Mouse (Mus musculus) midbrain, embryonic 16.5 days (tissue): ENCODE results near the gene Tmem230. TPM values are rescaled to one million over a fixed set of nuclear protein-coding genes. Genes with fewer than 3 reads are reported as not detected.

ENCODE experiments used
- ATAC-seq: fragments of 200-750 bp; cut with Nextera tagmentation; 2 replicates; pipeline ENCODE4 v1.8.0; 2017; ENCODE audit warnings: moderate TSS enrichment
- H3K27ac ChIP-seq: fragments of 300-500 bp; sonication (generic); 2 replicates; pipeline ENCODE4 v1.5.1; 2014; ENCODE audit warnings: mild to moderate bottlenecking, low read length, mixed read lengths
- H3K27me3 ChIP-seq: fragments of 300-500 bp; sonication (generic); 2 replicates; pipeline ENCODE4 v1.6.1; 2014; ENCODE audit warnings: low read depth, low read length, mixed read lengths; ENCODE audit not compliant: control insufficient read depth, insufficient read depth
- H3K36me3 ChIP-seq: fragments of 300-500 bp; sonication (generic); 2 replicates; pipeline ENCODE4 v1.6.1; 2014; ENCODE audit warnings: mild to moderate bottlenecking, low read length, moderate library complexity, mixed read lengths; ENCODE audit not compliant: control insufficient read depth, insufficient read depth
- H3K4me1 ChIP-seq: fragments of 300-500 bp; sonication (generic); 2 replicates; pipeline ENCODE4 v1.6.1; 2014; ENCODE audit warnings: mild to moderate bottlenecking, low read length, mixed read lengths; ENCODE audit not compliant: control insufficient read depth, insufficient read depth
- H3K4me2 ChIP-seq: fragments of 300-500 bp; sonication (generic); 2 replicates; pipeline ENCODE4 v1.6.1; 2014; ENCODE audit warnings: mild to moderate bottlenecking, low read length, mixed read lengths
- H3K4me3 ChIP-seq: fragments of 300-500 bp; sonication (generic); 2 replicates; pipeline ENCODE4 v1.5.1; 2014; ENCODE audit warnings: low read depth, mild to moderate bottlenecking, low read length, moderate library complexity, mixed read lengths
- H3K9ac ChIP-seq: fragments of 300-500 bp; sonication (generic); 2 replicates; pipeline ENCODE4 v1.6.1; 2014; ENCODE audit warnings: low read depth, low read length, mixed read lengths
- H3K9me3 ChIP-seq: fragments of 300-500 bp; sonication (generic); replicated peaks from 2 replicates; pipeline ENCODE4 v1.6.1; 2014; ENCODE audit warnings: mild to moderate bottlenecking, low read length, mixed read lengths; ENCODE audit not compliant: control insufficient read depth, poor library complexity, severe bottlenecking
- WGBS: fragments of 180-500 bp; shearing (Covaris S2); extraction: QIAGEN DNeasy Blood & Tissue Kit; methylation state at CpG from one replicate; pipeline ENCODE4 v1.1.7; 2014; 5-methylcytosine and 5-hydroxymethylcytosine counted together
- polyA plus RNA-seq: library from polyadenylated mRNA; unstranded; fragments of >200 nt; fragmentation: Nextera tagmentation; extraction: Ambion mirVana; gene quantifications from 2 replicates; pipeline ENCODE4 v1.2.1, GENCODE M21; 2015

The Tmem230 gene
- polyA plus RNA-seq, 1 experiment from 2014 or later = 46.6 TPM

GRCm38 (mm10) chr2:132211995-132212656, 35.5 kb downstream of the Tmem230 start:
- H3K36me3 ChIP-seq = no peaks in the 10 kb centered on the region
- H3K9me3 ChIP-seq = no peaks in the 10 kb centered on the region
- no peak overlapping the region for H3K4me3 ChIP-seq
- ATAC-seq = no peak
- no peaks in the 10 kb centered on the region for H3K27me3 ChIP-seq
- H3K27ac ChIP-seq = no peak overlapping the region
- H3K9ac ChIP-seq = no peak overlapping the region
- no peaks in the 10 kb centered on the region for H3K4me1 ChIP-seq
- WGBS = 89% methylated on average over 5 of the region's 5 CpGs
- no peak overlapping the region for H3K4me2 ChIP-seq

DNA sequence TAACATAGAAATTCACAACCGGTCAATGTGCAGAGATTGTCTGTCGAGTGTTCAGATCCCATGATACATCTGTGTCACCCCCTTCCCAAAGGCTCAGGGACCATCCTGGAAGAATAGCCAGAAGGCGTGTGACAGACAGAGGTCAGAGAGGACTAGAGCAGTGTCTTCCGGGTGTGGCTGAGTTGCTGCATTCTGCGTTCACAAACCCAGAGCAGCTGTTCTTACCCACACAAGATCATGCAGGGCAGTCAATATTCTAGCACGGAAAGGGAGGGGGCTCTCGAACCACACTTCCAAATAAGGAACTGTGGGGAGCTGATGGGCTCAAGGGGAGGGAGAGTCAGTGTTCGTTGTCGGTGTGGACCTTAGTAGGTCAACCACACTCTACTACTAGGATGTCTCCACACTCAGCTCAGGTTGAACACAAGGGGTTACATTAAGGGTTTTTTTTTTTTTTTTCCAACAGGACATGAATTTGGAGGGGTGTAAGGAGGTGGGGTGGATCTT, 36.7 kb downstream of the Tmem230 start:
- ATAC-seq = no peak
- Histone ChIP-seq H3K9me3 (no peaks in the 10 kb centered on the region), H3K4me3 (no peak overlapping the region), H3K27me3 (no peaks in the 10 kb centered on the region), H3K9ac (no peak overlapping the region), H3K4me1 (no peaks in the 10 kb centered on the region), H3K4me2 (no peak overlapping the region), H3K27ac (no peak overlapping the region), H3K36me3 (no peaks in the 10 kb centered on the region)
- 85% methylated on average over 9 of the region's 9 CpGs for WGBS

GRCm38 (mm10) chr2:132208246-132208881, 39.2 kb downstream of the Tmem230 start:
- Histone ChIP-seq H3K4me1 (no peaks in the 10 kb centered on the region), H3K4me3 (no peak overlapping the region), H3K9ac (no peak overlapping the region), H3K27me3 (no peaks in the 10 kb centered on the region), H3K36me3 (no peaks in the 10 kb centered on the region), H3K27ac (no peak overlapping the region), H3K4me2 (no peak overlapping the region), H3K9me3 (no peaks in the 10 kb centered on the region)
- no peak for ATAC-seq
- WGBS = 85% methylated on average over 7 of the region's 8 CpGs

DNA sequence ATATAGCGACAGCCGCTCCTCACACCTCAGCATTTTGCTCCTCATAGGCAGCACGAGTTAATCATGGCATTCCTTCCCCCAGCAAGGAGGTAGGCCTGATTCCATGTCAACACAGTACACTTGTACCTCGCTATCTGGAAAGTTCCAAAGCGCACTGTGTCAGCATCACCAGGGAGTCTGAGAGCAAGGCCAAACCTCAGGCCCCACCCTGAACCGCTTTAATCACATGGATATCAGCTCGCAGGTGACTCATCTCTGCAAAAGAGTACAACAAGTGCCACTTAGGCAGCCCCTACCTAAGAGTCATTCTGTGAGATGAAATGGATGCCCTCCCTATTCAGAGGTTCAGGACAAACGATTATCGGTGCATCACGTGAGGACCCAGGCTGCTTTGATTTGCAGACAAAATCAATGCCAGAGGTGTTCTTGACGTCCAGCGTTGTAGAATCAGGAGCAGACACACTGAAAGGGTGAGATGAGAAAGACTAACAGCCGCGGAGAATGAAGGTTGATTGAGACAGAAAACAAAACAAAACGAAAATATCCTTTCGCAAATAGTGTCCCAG, 41.2 kb downstream of the Tmem230 start:
- H3K4me2 ChIP-seq = no peak overlapping the region
- no peaks in the 10 kb centered on the region for H3K36me3 ChIP-seq
- no peaks in the 10 kb centered on the region for H3K9me3 ChIP-seq
- 88% methylated on average over 16 of the region's 16 CpGs for WGBS
- H3K4me1 ChIP-seq = no peaks in the 10 kb centered on the region
- H3K9ac ChIP-seq = no peak overlapping the region
- no peak overlapping the region for H3K27ac ChIP-seq
- no peak for ATAC-seq
- H3K27me3 ChIP-seq = no peaks in the 10 kb centered on the region
- H3K4me3 ChIP-seq = no peak overlapping the region

DNA sequence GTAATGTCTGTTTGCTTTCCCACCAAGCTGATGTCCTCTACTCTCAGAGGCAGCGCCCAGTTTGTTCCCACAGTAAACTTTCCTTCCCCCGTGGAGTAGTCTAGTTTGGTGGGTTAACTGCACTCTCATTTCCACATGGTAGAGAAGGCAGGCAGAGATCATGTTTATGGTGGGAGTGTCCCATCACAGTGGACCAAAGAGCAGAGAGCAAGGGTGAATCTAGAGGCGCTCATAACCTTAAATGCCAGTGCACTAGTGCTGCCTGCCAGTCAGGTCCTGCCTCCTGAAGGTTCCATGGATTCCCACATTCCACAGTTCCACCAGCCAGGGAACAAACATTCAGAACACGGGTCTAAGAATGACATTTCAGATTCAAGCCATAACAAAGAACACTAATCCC, 42.1 kb downstream of the Tmem230 start:
- Histone ChIP-seq H3K9ac (no peak overlapping the region), H3K27ac (no peak overlapping the region), H3K4me2 (no peak overlapping the region), H3K9me3 (no peaks in the 10 kb centered on the region), H3K4me1 (no peaks in the 10 kb centered on the region), H3K36me3 (no peaks in the 10 kb centered on the region), H3K4me3 (no peak overlapping the region), H3K27me3 (no peaks in the 10 kb centered on the region)
- 79% methylated on average over 4 of the region's 4 CpGs for WGBS
- ATAC-seq = no peak

DNA sequence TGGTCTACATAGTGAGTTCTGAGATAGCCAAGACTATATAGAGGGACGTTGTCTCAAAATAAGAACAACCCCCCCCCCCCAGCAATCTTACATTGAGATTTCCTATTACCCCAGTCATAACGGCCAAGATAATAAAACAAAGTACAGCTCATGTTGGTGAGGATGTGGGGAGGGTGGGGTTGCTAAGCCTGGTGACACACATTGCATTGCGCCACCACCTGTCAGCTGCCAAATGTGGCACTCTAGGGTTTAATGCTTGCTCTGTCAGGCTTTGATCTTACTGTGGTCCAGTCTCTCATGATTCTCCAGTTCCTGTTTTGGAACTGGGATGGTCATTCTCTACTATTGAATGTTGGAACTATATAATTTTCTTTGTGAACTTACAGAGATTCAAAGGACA, 43.8 kb downstream of the Tmem230 start:
- no peaks in the 10 kb centered on the region for H3K4me1 ChIP-seq
- no peak for ATAC-seq
- H3K4me2 ChIP-seq = no peak overlapping the region
- H3K27me3 ChIP-seq = no peaks in the 10 kb centered on the region
- 89% methylated on average over 3 of the region's 3 CpGs for WGBS
- H3K36me3 ChIP-seq = no peaks in the 10 kb centered on the region
- no peak overlapping the region for H3K4me3 ChIP-seq
- no peak overlapping the region for H3K27ac ChIP-seq
- no peaks in the 10 kb centered on the region for H3K9me3 ChIP-seq
- no peak overlapping the region for H3K9ac ChIP-seq

GRCm38 (mm10) chr2:132203186-132203585, 44.4 kb downstream of the Tmem230 start:
- ATAC-seq = no peak
- no peaks in the 10 kb centered on the region for H3K36me3 ChIP-seq
- H3K27ac ChIP-seq = no peak overlapping the region
- H3K9me3 ChIP-seq = no peaks in the 10 kb centered on the region
- WGBS = 76% methylated on average over 3 of the region's 3 CpGs
- no peaks in the 10 kb centered on the region for H3K4me1 ChIP-seq
- H3K4me2 ChIP-seq = no peak overlapping the region
- H3K4me3 ChIP-seq = no peak overlapping the region
- H3K27me3 ChIP-seq = no peaks in the 10 kb centered on the region
- H3K9ac ChIP-seq = no peak overlapping the region

GRCm38 (mm10) chr2:132198017-132198933, 49.3 kb downstream of the Tmem230 start:
- Histone ChIP-seq H3K27ac (no peak overlapping the region), H3K4me3 (no peak overlapping the region), H3K4me2 (no peak overlapping the region), H3K9me3 (no peaks in the 10 kb centered on the region), H3K27me3 (no peaks in the 10 kb centered on the region), H3K4me1 (no peaks in the 10 kb centered on the region), H3K9ac (no peak overlapping the region), H3K36me3 (no peaks in the 10 kb centered on the region)
- WGBS = 80% methylated on average over 9 of the region's 9 CpGs
- ATAC-seq = no peak
